Mouse (Mus musculus): ENCODE measurements at regions not wholly inside any gene's neighbourhood (a gene's known extent, or its start where the extent isn't known, plus 50 kb on each side); places are given as distances from the start of the nearest gene placed in this dataset.
A peak's percentile ranks its signal among the peaks of the same experiment; 100 is the strongest.

DNA sequence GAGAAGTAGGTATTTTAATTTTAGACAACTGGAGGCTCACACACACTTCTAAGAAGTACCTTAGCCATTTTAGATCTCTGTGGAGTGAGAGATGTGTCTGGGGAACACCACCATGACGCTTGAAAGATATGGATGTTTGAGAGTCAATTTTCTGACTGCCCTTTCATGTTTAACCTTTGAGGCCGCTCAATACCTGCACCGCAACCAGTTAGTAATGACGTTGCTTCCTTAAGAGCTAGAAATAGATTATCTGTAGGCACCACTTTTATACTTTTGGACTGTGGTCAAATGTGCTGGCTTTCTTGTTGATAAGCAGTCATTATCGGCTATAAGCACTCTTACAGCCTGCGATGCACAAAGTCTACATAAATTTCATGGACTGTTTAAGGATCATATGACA, 78.3 kb upstream of the Bmp2k start:
- TF ChIP-seq CTCF (IDR thresholded peaks at IDR 0.05) = no peak

DNA sequence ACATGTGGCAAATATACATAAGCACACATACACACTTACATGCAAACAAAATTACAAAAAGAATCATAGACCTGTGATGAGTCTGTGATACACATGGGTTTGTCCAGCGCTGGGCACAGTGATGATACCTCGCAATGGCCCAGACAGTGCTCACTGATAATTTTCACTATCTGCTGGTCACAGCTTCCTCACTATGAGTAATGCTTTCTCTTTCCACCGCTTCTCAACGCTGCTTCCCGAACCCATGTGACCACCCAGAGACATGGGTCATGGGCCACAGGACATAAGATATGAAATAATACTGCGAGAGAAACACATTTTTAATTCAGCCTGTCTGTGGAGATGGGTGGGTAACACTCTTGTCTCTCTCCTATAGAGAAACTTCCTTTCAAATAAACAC, 76.5 kb upstream of the Bmp2k start:
- intact Hi-C loops (cut with DNase I) = no loop called here
- Histone ChIP-seq H3K4me3 (no peak overlapping the region), H3K27ac (peak overlapping the region; percentile 71; the same call in 1 of the 2 replicates)
- TF ChIP-seq CTCF (IDR thresholded peaks at IDR 0.05) = no peak
- no peak for DNase-seq

More for the DNA sequence above, 78.3 kb upstream of the Bmp2k start:
- intact Hi-C loops (cut with DNase I) = no loop called here
- Histone ChIP-seq H3K4me3 (no peak overlapping the region), H3K27ac (no peak overlapping the region)
- DNase-seq = no peak

DNA sequence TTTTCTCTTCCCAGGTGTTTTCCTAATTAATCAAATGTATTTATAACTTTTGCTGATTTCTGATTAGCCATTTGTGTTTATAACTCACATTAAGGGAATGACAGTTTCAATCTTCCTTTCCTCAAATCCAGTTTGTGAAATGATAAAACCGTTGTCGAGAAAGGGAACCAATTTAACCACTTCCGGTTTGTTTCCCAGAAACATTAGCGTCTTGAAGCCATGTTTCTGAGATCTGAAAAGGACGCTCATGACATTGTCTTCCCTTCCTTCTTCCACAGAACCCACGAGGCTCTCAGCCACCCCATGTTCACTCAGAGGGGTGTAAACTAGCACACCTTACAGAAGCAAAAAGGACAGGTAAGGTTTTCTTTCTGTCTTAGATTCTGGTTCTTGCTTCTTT, 76.0 kb upstream of the Bmp2k start:
- TF ChIP-seq CTCF (IDR thresholded peaks at IDR 0.05) = no peak
- intact Hi-C loops (cut with DNase I) = no loop called here
- no peak for DNase-seq
- Histone ChIP-seq H3K27ac (peak overlapping the region; percentile 71), H3K4me3 (peak overlapping the region; percentile 42)

DNA sequence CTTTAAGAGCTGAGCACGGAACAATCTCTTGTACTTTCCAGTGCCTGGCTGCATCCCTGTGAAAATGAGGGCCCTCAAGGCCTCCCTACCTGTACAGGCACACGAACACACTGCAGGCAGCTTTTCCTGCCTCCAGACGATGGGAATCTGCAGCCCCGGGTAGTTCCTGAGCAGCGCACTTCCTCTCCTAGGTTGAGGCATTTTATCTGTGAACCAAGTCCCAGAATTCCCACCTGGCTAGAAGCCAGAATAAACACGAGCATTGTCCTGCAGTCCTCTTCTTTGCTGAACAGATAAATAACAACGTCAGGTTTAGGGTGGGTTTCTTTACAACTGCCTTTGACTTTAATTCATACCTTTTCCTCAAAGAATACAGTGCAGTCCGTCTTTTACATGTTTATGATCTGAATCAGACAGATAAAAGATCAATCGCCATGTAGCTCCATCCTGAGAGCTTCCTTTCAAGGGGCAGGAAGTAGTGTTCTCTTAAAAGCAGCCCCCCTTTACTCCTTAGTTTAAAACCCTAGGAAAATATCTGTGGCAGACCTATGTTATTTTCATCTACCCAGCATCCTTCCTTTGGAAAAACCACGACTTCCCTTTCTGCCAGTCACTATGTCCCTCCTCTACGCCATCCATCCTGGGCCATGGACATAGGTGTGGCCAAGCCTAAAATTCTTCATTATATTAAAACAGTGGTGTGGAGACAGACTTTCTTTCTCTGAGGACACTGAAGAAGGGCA, 75.3 kb upstream of the Bmp2k start:
- no peak for DNase-seq

DNA sequence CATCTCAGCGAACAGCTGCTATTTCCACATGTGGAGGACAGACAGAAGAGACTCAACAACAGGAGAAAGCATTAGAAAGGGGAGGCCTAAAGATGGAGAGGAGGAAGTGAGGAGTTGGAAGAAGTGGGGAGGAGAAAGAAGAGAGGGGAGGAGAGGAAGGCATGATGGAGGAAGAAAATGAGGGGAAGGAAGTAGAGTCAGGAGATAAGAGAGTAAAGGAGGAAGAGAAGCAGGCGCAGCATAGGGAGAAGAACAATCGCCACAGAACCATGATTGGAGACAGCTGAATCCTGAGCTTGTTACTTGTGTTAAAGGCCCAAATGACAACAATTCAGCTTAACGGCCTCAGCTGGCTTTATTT, 74.8 kb upstream of the Bmp2k start:
- DNase-seq = no peak
- intact Hi-C loops (cut with DNase I) = no loop called here
- no peak overlapping the region for H3K4me3 ChIP-seq
- peak overlapping the region; percentile 38; the same call in 1 of the 2 replicates for H3K27ac ChIP-seq
- no peak for TF ChIP-seq CTCF (IDR thresholded peaks at IDR 0.05)

More for the DNA sequence above, 75.3 kb upstream of the Bmp2k start:
- TF ChIP-seq CTCF (IDR thresholded peaks at IDR 0.05) = no peak
- intact Hi-C loops (cut with DNase I) = no loop called here
- H3K27ac ChIP-seq = peak overlapping the region; percentile 71
- peak overlapping the region; percentile 42 for H3K4me3 ChIP-seq

DNA sequence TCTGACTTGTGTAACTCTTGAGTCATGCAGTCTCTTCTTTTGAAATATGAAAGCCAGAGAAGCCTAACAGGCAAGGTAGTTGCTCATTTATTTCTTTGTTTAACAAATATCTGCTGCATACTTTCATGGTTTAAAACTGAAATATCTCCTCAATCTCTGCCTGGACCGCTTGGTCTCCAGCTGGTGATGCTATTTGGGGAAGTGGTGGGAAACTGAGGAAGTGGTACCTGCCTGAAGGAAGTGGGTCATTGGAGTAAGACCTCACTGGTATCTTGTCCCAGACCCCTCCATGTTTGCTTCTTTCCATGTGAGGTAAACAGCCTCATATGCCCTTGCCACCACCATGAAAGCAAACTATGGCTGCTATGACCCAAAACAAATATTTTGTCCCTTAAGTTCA, 74.0 kb upstream of the Bmp2k start:
- H3K4me3 ChIP-seq = no peak overlapping the region
- intact Hi-C loops (cut with DNase I) = no loop called here
- no peak overlapping the region for H3K27ac ChIP-seq
- TF ChIP-seq CTCF (IDR thresholded peaks at IDR 0.05) = no peak
- DNase-seq = no peak

DNA sequence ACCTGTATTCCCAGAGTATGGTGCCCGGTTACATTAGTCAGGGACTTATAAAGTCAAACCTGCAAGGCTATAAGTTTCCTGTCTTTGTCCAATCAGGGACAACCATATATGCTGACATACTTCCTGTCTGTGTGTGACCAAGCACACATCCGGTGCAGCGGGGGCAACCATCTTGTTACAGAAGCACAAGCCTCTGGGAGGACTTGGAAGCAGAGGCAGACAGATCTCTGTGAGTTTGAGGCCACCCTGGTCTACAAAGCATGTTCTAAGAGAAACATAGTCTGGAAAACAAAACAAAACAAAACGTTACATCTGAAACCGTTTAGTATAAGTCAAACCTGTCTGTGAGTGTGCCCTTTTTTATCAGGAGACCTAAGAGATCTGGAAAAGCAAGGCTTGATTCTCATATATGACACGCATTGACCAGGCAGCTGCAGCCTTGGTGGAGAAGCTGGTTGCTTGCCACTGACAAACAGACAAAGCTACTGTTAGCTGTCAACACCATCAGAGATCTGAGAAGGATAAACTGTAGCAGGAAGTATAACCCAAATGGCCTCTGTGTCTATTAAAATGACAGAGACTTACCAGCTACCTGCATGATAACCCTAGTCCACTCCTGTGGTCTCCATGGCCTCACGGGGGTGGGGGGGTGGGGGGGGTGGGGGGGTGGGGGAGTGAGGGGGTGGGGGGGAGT, 72.6 kb upstream of the Bmp2k start:
- no peak for TF ChIP-seq CTCF (IDR thresholded peaks at IDR 0.05)
- intact Hi-C loops (cut with DNase I) = no loop called here
- no peak overlapping the region for H3K4me3 ChIP-seq

DNA sequence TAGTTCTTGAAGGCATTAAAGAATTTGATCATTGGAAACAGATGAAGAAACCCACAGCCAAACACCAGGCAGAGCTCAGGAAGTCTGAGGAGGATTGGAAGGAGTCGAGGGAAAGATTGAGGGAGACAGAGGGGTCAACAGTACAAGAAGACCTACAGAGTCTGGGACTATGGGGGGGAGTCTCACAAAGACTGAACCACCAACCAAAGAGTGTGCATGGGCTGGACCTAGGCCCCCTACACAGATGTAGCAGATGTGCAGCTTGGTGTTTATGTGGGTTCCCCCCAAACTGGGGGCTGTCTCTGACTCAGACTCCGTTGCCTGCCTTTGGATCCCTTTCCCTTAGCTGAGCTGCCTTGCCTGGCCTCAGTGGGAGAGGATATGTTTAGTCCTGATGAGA, 71.5 kb upstream of the Bmp2k start:
- intact Hi-C loops (cut with DNase I) = no loop called here
- Histone ChIP-seq H3K4me3 (no peak overlapping the region), H3K27ac (no peak overlapping the region)
- DNase-seq = no peak
- no peak for TF ChIP-seq CTCF (IDR thresholded peaks at IDR 0.05)

More for the DNA sequence above, 72.6 kb upstream of the Bmp2k start:
- DNase-seq = no peak
- no peak overlapping the region for H3K27ac ChIP-seq

DNA sequence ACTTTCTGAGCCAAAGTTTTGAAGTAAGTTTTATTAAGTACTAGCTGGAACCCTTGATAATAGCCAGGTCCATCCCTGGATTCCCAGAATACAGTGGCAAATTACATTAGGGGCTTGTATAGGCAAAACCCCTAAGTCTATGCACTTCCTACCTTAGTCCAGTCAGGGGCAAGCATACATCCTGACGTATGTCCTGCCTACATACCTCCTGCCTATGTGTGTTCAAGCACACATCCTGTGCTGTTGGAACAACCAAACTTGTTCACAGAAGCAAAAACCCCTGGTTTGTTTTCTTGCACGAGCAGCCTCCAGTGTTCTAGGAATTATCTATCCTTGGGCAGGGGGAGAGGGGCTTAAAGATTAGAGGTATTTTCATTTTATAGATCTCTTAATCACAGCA, 66.4 kb upstream of the Bmp2k start:
- Histone ChIP-seq H3K4me3 (no peak overlapping the region), H3K27ac (no peak overlapping the region)
- no peak for TF ChIP-seq CTCF (IDR thresholded peaks at IDR 0.05)
- DNase-seq = no peak
- intact Hi-C loops (cut with DNase I) = no loop called here

DNA sequence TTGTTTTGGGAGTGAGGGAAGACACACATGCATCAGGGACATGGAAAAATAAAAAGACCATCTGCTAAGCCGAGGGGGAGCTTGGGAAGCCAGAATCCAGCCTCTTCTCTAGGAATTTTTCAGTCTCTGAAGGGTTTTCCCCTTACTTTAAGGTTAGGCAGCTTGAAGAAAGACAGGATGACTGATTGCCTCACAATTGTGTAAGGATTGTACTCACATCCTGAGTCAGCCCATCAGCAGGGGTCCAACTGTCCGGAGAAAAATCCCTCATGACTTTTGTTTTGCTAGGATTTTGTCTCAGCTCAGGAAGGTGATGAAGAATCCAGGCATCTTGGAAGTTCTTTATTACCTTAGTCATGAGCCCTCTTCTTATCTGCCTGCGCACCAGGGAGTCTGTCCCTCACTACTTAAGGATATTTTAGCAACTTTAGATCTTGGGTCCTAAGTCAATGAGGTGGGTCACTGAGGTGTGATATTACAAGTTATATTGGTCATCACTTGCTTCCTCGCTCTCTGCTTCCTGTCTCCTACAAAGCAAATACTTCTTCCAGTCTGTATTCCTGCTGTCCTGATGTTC, 65.8 kb upstream of the Bmp2k start:
- intact Hi-C loops (cut with DNase I) = no loop called here
- H3K27ac ChIP-seq = no peak overlapping the region
- TF ChIP-seq CTCF (IDR thresholded peaks at IDR 0.05) = no peak
- no peak for DNase-seq
- H3K4me3 ChIP-seq = no peak overlapping the region

DNA sequence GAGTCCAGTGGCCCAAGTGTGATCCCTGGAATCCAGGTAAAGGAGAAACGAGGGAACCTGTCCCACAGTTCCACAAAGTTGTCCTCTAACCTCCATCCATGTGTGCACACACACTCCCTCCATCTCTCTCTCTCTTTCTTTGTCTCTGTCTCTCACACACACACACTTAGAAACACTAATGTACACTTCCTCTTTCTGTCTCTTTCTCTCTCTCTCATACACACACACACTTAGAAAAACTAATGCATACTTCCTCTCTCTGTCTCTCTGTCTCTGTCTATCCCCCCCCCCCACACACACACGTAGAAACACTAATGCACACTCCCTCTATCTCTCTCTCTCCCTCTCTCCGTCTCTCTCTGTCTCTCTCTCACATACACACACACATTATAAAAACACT, 61.2 kb upstream of the Bmp2k start:
- no peak for DNase-seq
- no peak for TF ChIP-seq CTCF (IDR thresholded peaks at IDR 0.05)
- H3K27ac ChIP-seq = no peak overlapping the region
- H3K4me3 ChIP-seq = no peak overlapping the region
- intact Hi-C loops (cut with DNase I) = no loop called here

DNA sequence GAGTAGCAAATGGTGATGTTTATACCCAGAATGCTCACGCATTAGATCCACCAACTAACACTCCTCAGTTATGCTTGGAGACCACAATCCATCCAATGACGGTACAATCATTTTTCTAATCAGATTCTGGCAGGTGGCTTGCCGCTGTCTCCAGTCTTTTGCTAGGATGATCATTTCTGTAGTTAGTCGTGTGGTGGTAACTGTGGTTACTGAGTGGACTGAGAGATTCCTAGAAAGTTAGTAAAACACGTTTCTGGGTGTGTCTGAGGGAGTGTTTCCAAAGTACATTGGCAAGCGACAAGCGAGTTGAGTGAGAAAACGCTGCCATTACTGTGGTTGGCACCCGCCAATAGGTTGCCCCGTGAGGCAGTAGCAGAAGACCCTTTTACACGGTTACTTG, 58.8 kb upstream of the Bmp2k start:
- no peak for DNase-seq
- Histone ChIP-seq H3K4me3 (no peak overlapping the region), H3K27ac (no peak overlapping the region)
- TF ChIP-seq CTCF (IDR thresholded peaks at IDR 0.05) = no peak
- intact Hi-C loops (cut with DNase I) = no loop called here

DNA sequence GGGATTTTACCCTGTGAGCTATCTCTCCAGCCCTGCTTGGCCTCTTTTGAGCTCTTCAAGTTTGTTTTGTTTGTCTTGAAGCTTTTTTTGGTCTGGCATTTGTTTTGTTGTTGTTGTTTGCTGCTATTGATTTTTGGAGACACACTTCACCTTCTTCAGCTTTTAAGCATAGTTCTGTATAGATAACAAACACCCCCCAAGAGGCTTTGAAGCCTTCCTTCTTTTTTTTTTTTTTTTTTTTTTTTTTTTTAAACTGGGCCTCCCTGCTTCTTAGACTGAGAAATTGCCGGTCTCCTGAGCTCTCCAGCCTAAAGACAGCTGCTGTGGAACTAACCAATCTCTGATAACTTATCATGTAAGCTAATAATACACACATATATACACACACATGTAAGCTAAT, 58.2 kb upstream of the Bmp2k start:
- DNase-seq = no peak
- no peak overlapping the region for H3K27ac ChIP-seq
- intact Hi-C loops (cut with DNase I) = no loop called here
- no peak overlapping the region for H3K4me3 ChIP-seq
- TF ChIP-seq CTCF (IDR thresholded peaks at IDR 0.05) = no peak

All from gastrocnemius, adult 2 months (tissue).